Mouse (Mus musculus): ENCODE measurements at regions not wholly inside any gene's neighbourhood (a gene's known extent, or its start where the extent isn't known, plus 50 kb on each side); places are given as distances from the start of the nearest gene placed in this dataset.

GRCm38 (mm10) chr2:169524429-169524828, 63.1 kb downstream of the Gm11011 start:
- ATAC-seq (replicated peaks; ENCODE audit: low read depth, poor library complexity, severe bottlenecking) = no peak

GRCm38 (mm10) chr2:169519941-169520340, 67.6 kb downstream of the Gm11011 start:
- ATAC-seq (replicated peaks; ENCODE audit: low read depth, poor library complexity, severe bottlenecking) = peak; percentile 81

GRCm38 (mm10) chr2:169515350-169515749, 72.2 kb downstream of the Gm11011 start:
- peak; percentile 63 for ATAC-seq (replicated peaks; ENCODE audit: low read depth, poor library complexity, severe bottlenecking)

- ATAC-seq (replicated peaks; ENCODE audit: low read depth, poor library complexity, severe bottlenecking) = no peak
These were observed 76.8 kb downstream of the Gm11011 start for GRCm38 (mm10) chr2:169510741-169511140.

GRCm38 (mm10) chr2:169509406-169509805, 78.1 kb downstream of the Gm11011 start:
- no peak for ATAC-seq (replicated peaks; ENCODE audit: low read depth, poor library complexity, severe bottlenecking)

GRCm38 (mm10) chr2:169504416-169505057, 83.0 kb downstream of the Gm11011 start:
- ATAC-seq (replicated peaks; ENCODE audit: low read depth, poor library complexity, severe bottlenecking) = no peak

- ATAC-seq (replicated peaks; ENCODE audit: low read depth, poor library complexity, severe bottlenecking) = no peak
These were observed 84.0 kb downstream of the Gm11011 start for GRCm38 (mm10) chr2:169503598-169503958.

GRCm38 (mm10) chr2:169502717-169503597, 84.6 kb downstream of the Gm11011 start:
- ATAC-seq (replicated peaks; ENCODE audit: low read depth, poor library complexity, severe bottlenecking) = no peak

GRCm38 (mm10) chr2:169501736-169502340, 85.7 kb downstream of the Gm11011 start:
- ATAC-seq (replicated peaks; ENCODE audit: low read depth, poor library complexity, severe bottlenecking) = no peak

- ATAC-seq (replicated peaks; ENCODE audit: low read depth, poor library complexity, severe bottlenecking) = no peak
These were observed 92.2 kb downstream of the Gm11011 start for GRCm38 (mm10) chr2:169495368-169495767.

- no peak for ATAC-seq (replicated peaks; ENCODE audit: low read depth, poor library complexity, severe bottlenecking)
These were observed 92.8 kb downstream of the Gm11011 start for GRCm38 (mm10) chr2:169494503-169495311.

- ATAC-seq (replicated peaks; ENCODE audit: low read depth, poor library complexity, severe bottlenecking) = no peak
These were observed 93.8 kb downstream of the Gm11011 start for GRCm38 (mm10) chr2:169493609-169494275.

GRCm38 (mm10) chr2:169483934-169484333, 103.6 kb downstream of the Gm11011 start:
- no peak for ATAC-seq (replicated peaks; ENCODE audit: low read depth, poor library complexity, severe bottlenecking)

- ATAC-seq (replicated peaks; ENCODE audit: low read depth, poor library complexity, severe bottlenecking) = no peak
These were observed 105.6 kb downstream of the Gm11011 start for GRCm38 (mm10) chr2:169481731-169482465.

- ATAC-seq (replicated peaks; ENCODE audit: low read depth, poor library complexity, severe bottlenecking) = no peak
These were observed 113.0 kb downstream of the Gm11011 start for GRCm38 (mm10) chr2:169474418-169475112.

- ATAC-seq (replicated peaks; ENCODE audit: low read depth, poor library complexity, severe bottlenecking) = no peak
These were observed 118.0 kb downstream of the Gm11011 start for GRCm38 (mm10) chr2:169469538-169469937.

GRCm38 (mm10) chr2:169467621-169468020, 119.9 kb downstream of the Gm11011 start:
- no peak for ATAC-seq (replicated peaks; ENCODE audit: low read depth, poor library complexity, severe bottlenecking)

GRCm38 (mm10) chr2:169464106-169464505, 123.4 kb downstream of the Gm11011 start:
- ATAC-seq (replicated peaks; ENCODE audit: low read depth, poor library complexity, severe bottlenecking) = no peak

Data from common myeloid progenitor, adult 5-6 weeks (primary cell).